Mouse (Mus musculus) cerebral cortex, adult 2 months (tissue): ENCODE measurements around the gene Fhad1.

ENCODE experiments used
- WGBS: fragments of 180-500 bp; shearing (Covaris S2); methylation state at CpG from one replicate; pipeline ENCODE4 v1.1.7; 2018; 5-methylcytosine and 5-hydroxymethylcytosine counted together

Gene Fhad1

GRCm38 (mm10) chr4:141978582-141978981, 36.3 kb downstream of the Fhad1 start:
- 70% methylated on average over 11 of the region's 11 CpGs for WGBS

GRCm38 (mm10) chr4:141977346-141977745, 37.5 kb downstream of the Fhad1 start:
- WGBS, result 43% methylated on average over 9 of the region's 9 CpGs

- WGBS, result 41% methylated on average over 4 of the region's 4 CpGs
These were observed 38.7 kb downstream of the Fhad1 start for GRCm38 (mm10) chr4:141976163-141976562.

- 26% methylated on average over 6 of the region's 6 CpGs for WGBS
These were observed 50.3 kb downstream of the Fhad1 start for GRCm38 (mm10) chr4:141964575-141964974.

GRCm38 (mm10) chr4:141963907-141964306, 51.0 kb downstream of the Fhad1 start:
- 76% methylated on average over 3 of the region's 3 CpGs for WGBS

GRCm38 (mm10) chr4:141962811-141963685, 51.8 kb downstream of the Fhad1 start:
- 12% methylated on average over 23 of the region's 23 CpGs for WGBS

- 65% methylated on average over 8 of the region's 8 CpGs for WGBS
These were observed 54.8 kb downstream of the Fhad1 start for GRCm38 (mm10) chr4:141960037-141960436.

- 37% methylated on average over 4 of the region's 4 CpGs for WGBS
These were observed 55.3 kb downstream of the Fhad1 start for GRCm38 (mm10) chr4:141959615-141960014.

- 41% methylated on average over 7 of the region's 7 CpGs for WGBS
These were observed 56.1 kb downstream of the Fhad1 start for GRCm38 (mm10) chr4:141958614-141959375.

GRCm38 (mm10) chr4:141958188-141958587, 56.7 kb downstream of the Fhad1 start:
- whole genome bisulfite sequencing, result 5% methylated on average over 9 of the region's 9 CpGs

GRCm38 (mm10) chr4:141957740-141958139, 57.1 kb downstream of the Fhad1 start:
- WGBS, result 28% methylated on average over 11 of the region's 11 CpGs

GRCm38 (mm10) chr4:141956931-141957330, 58.0 kb downstream of the Fhad1 start:
- 99% methylated on average over 5 of the region's 5 CpGs for WGBS

GRCm38 (mm10) chr4:141954770-141955720, 59.8 kb downstream of the Fhad1 start:
- 60% methylated on average over 16 of the region's 16 CpGs for WGBS

- WGBS, result 78% methylated on average over 6 of the region's 6 CpGs
These were observed 61.0 kb downstream of the Fhad1 start for GRCm38 (mm10) chr4:141953859-141954258.

- 65% methylated on average over 9 of the region's 9 CpGs for WGBS
These were observed 61.6 kb downstream of the Fhad1 start for GRCm38 (mm10) chr4:141953291-141953690.

- 29% methylated on average over 5 of the region's 5 CpGs for WGBS
These were observed 62.1 kb downstream of the Fhad1 start for GRCm38 (mm10) chr4:141952824-141953223.

- 27% methylated on average over 17 of the region's 17 CpGs for WGBS
These were observed 62.8 kb downstream of the Fhad1 start for GRCm38 (mm10) chr4:141952114-141952513.

- 45% methylated on average over 13 of the region's 13 CpGs for WGBS
These were observed 65.4 kb downstream of the Fhad1 start for GRCm38 (mm10) chr4:141949436-141949835.

GRCm38 (mm10) chr4:141948822-141949221, 66.1 kb downstream of the Fhad1 start:
- WGBS, result 65% methylated on average over 3 of the region's 3 CpGs

- 80% methylated on average over 11 of the region's 11 CpGs for WGBS
These were observed 72.5 kb downstream of the Fhad1 start for GRCm38 (mm10) chr4:141942403-141942802.

- 84% methylated on average over 8 of the region's 8 CpGs for WGBS
These were observed 73.6 kb downstream of the Fhad1 start for GRCm38 (mm10) chr4:141941289-141941688.

- WGBS, result 78% methylated on average over 4 of the region's 4 CpGs
These were observed 76.3 kb downstream of the Fhad1 start for GRCm38 (mm10) chr4:141938535-141938934.
